Mouse (Mus musculus): ENCODE measurements around the gene Sox5. TPM values are rescaled to one million over a fixed set of nuclear protein-coding genes. Genes with fewer than 3 reads are reported as not detected.

The Sox5 gene
- total and polyA plus RNA-seq, 3 experiments: 1.7 to 3.4 (median 2.4) TPM

GRCm38 (mm10) chr6:143787360-143787759 is 994.4 kb downstream of the Sox5 start:
- intact Hi-C loops (cut with DNase I): no loop called here
- no peaks in the 10 kb centered on the region for H3K4me1 ChIP-seq (ENCODE audit: control insufficient read depth, insufficient read depth, low read length)
- H3K79me2 ChIP-seq (replicated peaks; ENCODE audit: control insufficient read depth, insufficient read depth, low read length): no peaks in the 10 kb centered on the region
- no peaks in the 10 kb centered on the region for H3K27me3 ChIP-seq (ENCODE audit: control insufficient read depth, insufficient read depth, low read length)
- H3K36me3 ChIP-seq (ENCODE audit: control insufficient read depth, insufficient read depth, low read length): no peaks in the 10 kb centered on the region
- no peak overlapping the region for H3K4me3 ChIP-seq
- TF ChIP-seq CTCF (IDR thresholded peaks at IDR 0.05): no peak
- TF ChIP-seq EP300 (IDR thresholded peaks at IDR 0.05; ENCODE audit: insufficient read depth, low read depth, low read length): no peak
- TF ChIP-seq POLR2A (IDR thresholded peaks at IDR 0.05; ENCODE audit: insufficient read depth, low read depth, low read length): no peak
- H3K9ac ChIP-seq (ENCODE audit: low read depth, low read length): no peak overlapping the region
- WGBS: 55% methylated on average over 5 of the region's 5 CpGs
- no peak overlapping the region for H3K27ac ChIP-seq
- DNase-seq: no peak

DNA sequence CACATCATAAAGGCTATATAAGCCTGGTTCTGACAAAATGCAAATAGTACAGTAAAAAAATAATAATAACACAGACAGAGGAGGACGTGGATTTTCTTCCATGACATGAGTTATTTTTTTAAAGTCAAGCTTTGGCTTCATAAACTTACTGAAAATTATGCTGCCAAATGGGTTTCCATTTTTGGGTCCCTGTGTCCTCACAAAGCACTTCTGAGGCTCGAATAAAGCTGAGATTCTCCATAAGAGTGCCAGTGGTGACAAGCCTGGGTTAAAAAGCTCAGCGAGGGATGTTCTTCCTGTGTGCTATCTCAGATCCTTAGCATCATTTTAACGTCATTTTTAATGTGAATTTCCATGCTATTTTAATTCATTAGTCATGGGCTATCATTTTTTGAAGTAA is 996.1 kb downstream of the Sox5 start:
- no peak for DNase-seq
- Histone ChIP-seq H3K27me3 (ENCODE audit: control insufficient read depth, insufficient read depth, low read length) (no peaks in the 10 kb centered on the region), H3K4me3 (no peak overlapping the region), H3K36me3 (ENCODE audit: control insufficient read depth, insufficient read depth, low read length) (no peaks in the 10 kb centered on the region), H3K9ac (ENCODE audit: low read depth, low read length) (no peak overlapping the region), H3K79me2 (replicated peaks; ENCODE audit: control insufficient read depth, insufficient read depth, low read length) (no peaks in the 10 kb centered on the region), H3K4me1 (ENCODE audit: control insufficient read depth, insufficient read depth, low read length) (no peaks in the 10 kb centered on the region), H3K27ac (no peak overlapping the region)
- 60% methylated on average over 4 of the region's 4 CpGs for WGBS
- intact Hi-C loops (cut with DNase I): no loop called here
- TF ChIP-seq POLR2A (IDR thresholded peaks at IDR 0.05; ENCODE audit: insufficient read depth, low read depth, low read length): no peak
- no peak for TF ChIP-seq EP300 (IDR thresholded peaks at IDR 0.05; ENCODE audit: insufficient read depth, low read depth, low read length)
- TF ChIP-seq CTCF (IDR thresholded peaks at IDR 0.05): no peak

All from heart, adult 2 months (tissue).